Mouse (Mus musculus) urinary bladder, postnatal 36 days (tissue): ENCODE measurements around the gene Nup107.

Experiments
- DNase-seq, 2 experiments: peaks; one replicate each; pipeline ENCODE4 v3.0.0; 2022; ENCODE audit warnings: low spot score in 2 of 2, mixed read lengths in 1 of 2

Gene Nup107

GRCm38 (mm10) chr10:117701034-117701829, 91.3 kb downstream of the Nup107 start:
- no peak for DNase-seq
